Mouse (Mus musculus): ENCODE results near the gene Spag7.

Gene Spag7

DNA sequence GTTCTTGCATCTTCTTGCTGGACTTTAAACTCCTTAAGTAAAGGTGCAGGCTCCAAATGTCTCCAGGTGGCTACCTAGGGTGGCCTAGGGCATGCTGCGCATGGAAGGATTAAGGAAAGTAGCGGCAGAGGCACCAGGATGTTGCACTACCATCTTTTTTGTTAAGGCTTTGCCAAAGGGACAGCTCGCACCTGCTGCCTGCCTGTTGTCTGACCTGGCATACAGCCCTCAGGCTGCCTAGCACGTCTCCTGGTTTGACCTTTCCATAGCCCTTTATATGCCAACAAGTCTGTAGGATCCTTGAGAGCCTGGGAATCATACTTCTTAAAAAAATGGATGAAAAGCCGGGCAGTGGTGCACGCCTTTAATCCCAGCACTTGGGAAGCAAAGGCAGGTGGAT is 26.2 kb downstream of the Spag7 start:
- no peak for DNase-seq (ENCODE audit: low spot score)

GRCm38 (mm10) chr11:70641241-70641640 is 28.0 kb downstream of the Spag7 start:
- DNase-seq (ENCODE audit: low spot score) = no peak

DNA sequence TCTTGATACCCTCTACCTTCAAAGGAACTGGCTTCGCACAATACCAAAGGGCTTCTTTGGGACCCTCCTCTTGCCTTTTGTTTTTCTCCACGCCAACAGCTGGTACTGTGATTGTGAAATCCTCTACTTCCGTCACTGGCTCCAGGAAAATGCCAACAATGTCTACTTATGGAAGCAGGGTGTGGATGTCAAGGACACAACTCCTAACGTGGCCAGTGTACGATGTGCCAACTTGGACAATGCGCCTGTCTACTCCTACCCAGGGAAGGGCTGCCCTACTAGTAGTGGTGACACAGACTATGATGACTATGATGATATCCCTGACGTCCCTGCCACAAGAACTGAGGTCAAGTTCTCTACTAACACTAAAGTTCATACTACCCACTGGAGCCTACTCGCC is 29.2 kb downstream of the Spag7 start:
- no peak for DNase-seq (ENCODE audit: low spot score)

DNA sequence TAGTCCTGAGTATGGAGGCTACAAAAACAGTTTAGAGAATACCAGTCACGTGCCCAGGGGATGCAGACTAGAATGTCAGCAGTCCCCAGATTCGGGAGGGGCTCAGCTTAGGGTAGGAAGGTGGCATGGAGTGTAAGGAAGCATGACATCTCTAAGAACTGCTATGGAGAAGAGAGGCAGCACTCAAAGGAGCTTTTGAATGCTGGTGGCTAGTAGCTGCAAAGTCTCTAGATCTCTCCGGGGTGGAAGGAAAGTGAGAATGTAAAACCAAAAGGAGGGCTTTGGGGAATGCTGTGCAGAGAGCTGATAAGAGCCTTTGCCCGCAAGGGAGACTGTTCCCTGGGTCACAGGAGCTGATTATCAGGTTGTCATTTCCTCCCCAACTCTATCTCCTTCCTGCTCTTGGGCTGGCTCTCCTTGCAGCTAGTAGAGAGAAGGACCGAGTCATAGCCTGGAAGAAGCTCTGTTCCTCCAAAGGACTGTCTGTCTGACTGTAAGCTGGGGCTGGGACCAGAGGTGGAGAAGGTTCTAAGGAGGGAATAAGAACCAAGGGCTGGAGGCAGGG is 30.4 kb downstream of the Spag7 start, which contains the start of gene Gp1ba:
TSS of gene Gp1ba (plus strand) at position 409 of the 565 bp plus-strand sequence.
- DNase-seq (ENCODE audit: low spot score) = no peak

DNA sequence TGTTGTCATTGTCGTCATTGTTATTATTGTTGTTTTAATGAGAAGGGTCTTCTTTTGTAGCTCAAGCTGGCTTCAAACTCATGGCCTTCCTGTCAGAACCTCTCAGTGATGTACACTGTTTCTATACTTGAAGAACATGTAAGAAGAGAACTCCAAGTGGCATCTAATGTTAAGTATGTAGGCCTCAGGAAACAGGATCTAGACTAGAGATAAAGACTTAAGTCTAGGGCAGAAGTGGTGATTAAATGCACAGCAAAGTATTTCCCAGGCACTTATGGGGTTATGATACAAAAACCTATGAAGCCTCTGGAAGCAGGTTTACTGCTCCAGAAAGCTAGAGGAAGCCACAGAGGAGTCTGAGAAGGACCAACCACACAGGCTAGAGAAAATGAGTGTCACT is 30.9 kb downstream of the Spag7 start:
- no peak for DNase-seq (ENCODE audit: low spot score)

GRCm38 (mm10) chr11:70637764-70638163 is 31.5 kb downstream of the Spag7 start:
- DNase-seq (ENCODE audit: low spot score) = no peak

DNA sequence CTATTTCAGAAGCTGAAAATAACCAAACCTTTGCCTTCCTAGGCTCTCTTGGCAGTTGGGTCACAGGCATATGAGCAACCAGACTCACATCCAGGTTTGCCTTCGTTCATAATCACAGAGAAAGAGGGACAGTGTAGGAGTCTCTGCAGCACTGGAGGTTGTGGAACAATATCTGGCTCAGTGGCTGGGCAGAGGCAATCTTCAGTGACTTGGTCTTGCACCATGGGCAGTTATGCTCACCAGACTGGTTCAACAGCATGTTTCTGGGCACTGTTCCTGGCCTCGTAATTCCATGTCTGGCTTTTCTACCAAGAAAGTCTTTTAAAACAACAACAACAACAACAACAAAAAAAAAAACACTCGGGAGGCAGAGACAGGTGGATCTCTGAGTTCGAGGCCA is 33.6 kb downstream of the Spag7 start:
- DNase-seq (ENCODE audit: low spot score) = no peak

GRCm38 (mm10) chr11:70630129-70630528 is 39.1 kb downstream of the Spag7 start:
- DNase-seq (ENCODE audit: low spot score) = no peak

DNA sequence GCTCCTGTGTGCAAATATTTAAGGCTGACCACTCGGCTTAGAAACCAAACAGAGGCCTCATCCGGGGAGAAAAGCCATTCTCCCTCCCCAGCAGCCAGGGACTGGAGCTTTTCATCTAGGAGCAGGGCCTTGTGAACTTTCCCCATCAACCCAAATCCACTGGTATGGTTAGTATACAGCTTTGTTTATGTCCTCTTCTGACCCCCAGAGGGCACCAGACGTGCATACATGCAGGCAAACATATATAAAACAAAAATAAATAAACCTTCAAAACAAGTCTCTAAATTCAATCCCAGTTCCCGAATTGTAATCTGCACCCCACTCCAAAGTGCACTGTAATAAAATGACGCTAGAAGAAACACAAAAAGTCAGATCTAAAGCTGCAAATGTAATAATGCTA is 39.7 kb downstream of the Spag7 start:
- DNase-seq (ENCODE audit: low spot score) = no peak

GRCm38 (mm10) chr11:70628431-70628830 is 40.8 kb downstream of the Spag7 start:
- DNase-seq (ENCODE audit: low spot score) = no peak

DNA sequence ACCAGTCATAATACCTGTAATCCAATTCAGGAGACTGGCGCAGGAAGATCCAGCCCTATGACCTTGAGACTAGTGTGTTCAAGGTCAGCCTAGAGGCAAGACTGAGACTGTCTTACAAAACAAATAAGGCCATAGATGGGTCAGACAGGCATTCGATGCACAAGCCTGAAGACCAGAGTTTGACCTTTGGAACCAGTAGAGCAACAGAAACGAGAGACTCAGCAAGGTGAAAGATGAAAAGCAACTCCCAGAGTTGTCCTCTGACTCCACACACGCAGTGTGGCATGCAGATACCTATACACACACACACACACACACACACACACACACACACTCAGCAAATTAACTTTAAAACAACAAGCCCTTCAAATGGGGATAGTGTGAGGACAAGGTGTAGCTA is 42.3 kb downstream of the Spag7 start:
- DNase-seq (ENCODE audit: low spot score) = no peak

DNA sequence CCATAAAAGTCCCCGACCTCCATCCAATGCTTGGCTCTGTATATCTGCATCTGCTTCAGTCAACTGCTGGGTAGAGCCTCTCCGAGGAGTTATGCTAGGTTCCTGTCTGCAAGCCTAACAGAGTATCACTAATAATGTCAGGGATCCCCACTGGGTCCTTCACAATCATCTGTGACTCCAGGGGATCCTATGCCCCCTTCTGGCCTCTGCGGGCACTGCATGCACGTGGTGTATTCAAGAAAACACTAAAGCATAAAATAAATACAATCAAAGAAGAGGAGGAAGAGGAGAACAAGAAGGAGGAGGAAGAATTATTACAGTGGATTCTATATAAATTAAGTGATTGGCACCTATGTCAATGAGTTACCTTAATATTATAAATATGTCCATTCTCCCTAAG is 43.7 kb downstream of the Spag7 start:
- no peak for DNase-seq (ENCODE audit: low spot score)

- DNase-seq (ENCODE audit: low spot score) = no peak
These were observed 46.0 kb downstream of the Spag7 start for GRCm38 (mm10) chr11:70623053-70623742.

DNA sequence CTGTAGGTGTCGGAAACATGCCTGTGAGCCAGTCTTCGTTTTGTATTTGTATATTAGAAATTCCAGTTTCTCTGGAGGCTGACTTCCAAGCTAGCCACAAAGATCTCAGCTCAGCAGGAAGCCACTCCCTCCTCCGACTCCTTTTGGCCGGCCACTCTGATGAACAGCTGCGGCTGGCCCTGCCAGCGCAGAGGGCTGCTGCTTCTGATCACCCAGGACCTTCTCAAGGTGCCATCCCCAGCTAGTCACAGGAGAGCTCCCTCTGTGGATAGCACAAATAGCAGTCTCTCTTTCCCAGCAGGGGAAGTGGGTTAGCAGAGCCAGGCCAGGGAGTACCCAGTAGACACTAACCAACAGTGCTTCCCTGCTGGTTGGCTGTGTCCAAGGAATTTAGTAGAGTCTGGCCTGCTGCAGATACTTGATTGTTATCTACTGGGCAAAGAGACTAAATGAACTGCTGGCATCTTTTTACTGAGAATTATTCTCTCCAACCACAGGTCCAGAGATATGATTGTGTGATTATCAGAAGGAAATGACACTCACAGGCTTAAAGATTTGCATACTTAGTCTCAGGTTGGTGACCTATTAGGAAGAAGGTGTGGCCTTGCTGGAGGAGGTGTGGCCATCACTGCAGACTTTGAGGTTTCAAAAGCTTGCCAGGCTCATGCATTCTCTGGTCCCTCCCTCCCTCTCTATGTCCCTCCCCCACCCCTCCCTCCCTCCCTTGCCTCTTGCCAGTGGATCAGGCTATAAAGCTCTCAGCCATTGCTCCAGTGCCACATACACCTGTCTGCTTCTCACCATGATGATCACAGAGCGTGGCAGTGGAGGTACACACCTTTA is 47.0 kb downstream of the Spag7 start:
- DNase-seq (ENCODE audit: low spot score) = no peak

DNA sequence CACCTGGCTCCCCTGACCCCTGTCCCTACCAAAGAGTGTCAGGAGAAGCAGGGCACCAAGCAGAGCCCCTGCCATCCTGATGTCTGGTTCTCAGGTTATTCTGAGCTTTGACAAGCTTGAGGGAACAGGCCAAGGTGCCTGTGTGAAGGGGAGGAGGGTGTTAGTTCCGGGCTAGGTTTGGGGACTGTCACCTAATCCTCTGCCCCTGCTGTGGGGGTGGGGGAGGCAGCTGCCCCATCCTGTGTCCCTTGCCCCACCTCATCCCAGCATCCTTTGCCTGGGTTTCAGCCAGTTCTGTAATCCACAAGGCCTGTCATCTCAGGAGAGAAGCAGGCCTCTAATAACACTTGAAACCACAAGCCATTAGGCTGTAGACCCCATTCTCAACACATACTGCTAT is 50.1 kb downstream of the Spag7 start, which contains the start of gene Chrne:
TSS of gene Chrne (minus strand) at position 116 of the 400 bp plus-strand sequence.
- no peak for DNase-seq (ENCODE audit: low spot score)

- no peak for DNase-seq (ENCODE audit: low spot score)
These were observed 53.6 kb downstream of the Spag7 start, which contains the start of gene 4930544D05Rik for GRCm38 (mm10) chr11:70615516-70616093. TSS of gene 4930544D05Rik (plus strand) at chr11:70615848.

DNA sequence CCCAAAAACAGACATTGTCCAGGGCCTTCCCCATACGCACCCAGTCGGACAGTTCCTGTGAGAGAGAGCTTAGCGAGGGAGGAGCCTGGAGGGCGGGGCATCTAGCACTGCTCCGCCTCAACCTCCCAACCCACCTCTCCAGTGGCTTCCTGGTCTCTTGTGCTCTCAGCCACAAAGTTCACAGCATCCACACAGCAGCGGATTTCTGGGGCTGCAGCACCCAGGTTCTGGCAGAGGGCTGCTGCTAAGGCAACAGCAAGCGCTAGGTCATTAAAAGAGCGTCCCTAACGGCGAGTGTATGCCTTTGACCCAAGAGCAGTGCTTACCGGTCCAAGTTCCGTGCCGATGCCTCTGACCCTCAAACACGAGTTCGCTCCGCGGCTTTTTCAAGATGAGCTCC is 54.1 kb downstream of the Spag7 start:
- no peak for DNase-seq (ENCODE audit: low spot score)

Data from urinary bladder, postnatal 10 days (tissue).